Mouse (Mus musculus): Measurements from ENCODE around the gene Dync2h1.
"Not testable (repeated sequence)": the region's sequence is repeated elsewhere in the genome, so short reads cannot be mapped to it uniquely, and the experiment has no call there.

Gene Dync2h1

GRCm38 (mm10) chr9:7014733-7015132 is 169.5 kb downstream of the Dync2h1 start:
- no peak for DNase-seq

DNA sequence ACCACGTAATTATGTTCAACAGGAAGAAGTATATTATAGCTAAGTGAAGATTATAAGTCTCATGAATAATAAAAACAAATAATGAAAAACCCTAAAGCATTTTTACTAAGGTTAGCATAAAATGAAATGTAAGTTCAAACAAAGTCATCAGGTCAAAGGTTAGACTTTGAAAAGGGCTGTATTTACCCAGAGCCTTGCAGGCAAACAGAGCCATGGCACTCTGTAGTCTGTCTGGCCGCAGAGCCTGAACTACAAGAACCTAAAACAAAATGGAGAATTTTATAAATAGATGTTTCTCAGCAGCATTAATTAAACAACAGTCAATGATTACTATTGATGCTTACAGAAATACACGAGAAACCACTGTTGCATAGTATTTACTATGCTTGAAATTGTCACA is 174.5 kb downstream of the Dync2h1 start:
- DNase-seq, result no peak

- no peak for DNase-seq
Observed at GRCm38 (mm10) chr9:6994865-6995264, 189.4 kb downstream of the Dync2h1 start.

DNA sequence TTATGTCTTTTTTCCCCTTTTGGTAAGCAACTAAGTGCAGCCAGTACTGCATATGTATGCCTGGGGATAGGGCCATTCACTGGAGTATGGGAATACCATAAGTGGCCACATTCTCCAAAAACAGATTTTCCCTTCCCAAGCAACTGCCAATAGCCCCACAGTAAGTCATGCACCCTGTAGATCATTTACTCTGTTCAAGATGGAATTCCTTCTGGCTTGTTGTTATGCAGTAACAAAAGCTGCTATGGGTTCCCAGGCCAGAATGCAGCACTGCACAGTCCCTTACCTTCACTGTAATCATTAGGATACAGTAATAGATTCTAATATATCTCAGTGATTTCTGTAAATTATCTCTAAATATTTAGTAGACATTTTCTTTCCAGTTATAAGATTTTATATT is 190.0 kb downstream of the Dync2h1 start:
- DNase-seq, result no peak

- no peak for DNase-seq
Observed at GRCm38 (mm10) chr9:6988893-6989685, 195.2 kb downstream of the Dync2h1 start.

DNA sequence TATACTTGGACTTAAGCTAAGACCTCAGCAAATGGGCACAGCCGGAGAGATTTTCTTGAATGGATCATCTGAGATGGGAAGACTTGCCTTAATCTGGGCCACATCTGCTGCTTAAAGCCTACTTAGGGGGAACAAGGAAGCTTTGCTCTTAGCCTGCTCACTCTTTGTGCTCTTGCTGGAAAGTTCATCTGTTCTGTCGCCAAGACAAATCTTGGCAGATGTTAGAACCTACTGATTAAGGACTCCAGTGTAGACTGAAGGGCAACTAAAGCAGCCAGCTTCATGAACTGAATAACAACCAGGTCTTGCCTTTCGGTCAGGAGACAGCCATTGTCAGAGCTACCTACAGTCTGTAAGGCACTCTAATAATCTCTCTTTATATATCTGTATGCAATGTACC is 198.1 kb downstream of the Dync2h1 start:
- DNase-seq, result no peak

DNA sequence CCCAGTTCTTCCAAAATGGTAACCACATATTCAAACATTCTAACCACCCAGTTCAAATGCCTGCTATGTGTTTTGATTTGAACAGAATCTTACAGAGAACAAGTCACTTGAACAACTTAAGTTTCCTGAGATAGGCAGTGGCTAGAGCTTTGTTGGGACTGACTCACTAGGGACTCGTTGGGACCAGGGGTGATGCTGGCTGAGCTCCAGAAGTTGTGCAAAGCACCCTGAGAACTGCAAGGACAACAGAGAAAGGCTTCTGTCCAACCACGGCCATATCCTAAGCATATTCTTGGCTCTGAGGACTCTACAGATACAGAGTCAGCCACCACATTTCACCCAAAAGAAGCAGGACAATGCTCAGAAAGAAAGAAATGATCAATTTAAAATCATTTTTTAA is 215.1 kb downstream of the Dync2h1 start:
- peak; percentile 17 for DNase-seq

GRCm38 (mm10) chr9:6965006-6965405 is 219.2 kb downstream of the Dync2h1 start:
- DNase-seq, result peak; percentile 24

- no peak for DNase-seq
Observed at GRCm38 (mm10) chr9:6958311-6958710, 225.9 kb downstream of the Dync2h1 start.

DNA sequence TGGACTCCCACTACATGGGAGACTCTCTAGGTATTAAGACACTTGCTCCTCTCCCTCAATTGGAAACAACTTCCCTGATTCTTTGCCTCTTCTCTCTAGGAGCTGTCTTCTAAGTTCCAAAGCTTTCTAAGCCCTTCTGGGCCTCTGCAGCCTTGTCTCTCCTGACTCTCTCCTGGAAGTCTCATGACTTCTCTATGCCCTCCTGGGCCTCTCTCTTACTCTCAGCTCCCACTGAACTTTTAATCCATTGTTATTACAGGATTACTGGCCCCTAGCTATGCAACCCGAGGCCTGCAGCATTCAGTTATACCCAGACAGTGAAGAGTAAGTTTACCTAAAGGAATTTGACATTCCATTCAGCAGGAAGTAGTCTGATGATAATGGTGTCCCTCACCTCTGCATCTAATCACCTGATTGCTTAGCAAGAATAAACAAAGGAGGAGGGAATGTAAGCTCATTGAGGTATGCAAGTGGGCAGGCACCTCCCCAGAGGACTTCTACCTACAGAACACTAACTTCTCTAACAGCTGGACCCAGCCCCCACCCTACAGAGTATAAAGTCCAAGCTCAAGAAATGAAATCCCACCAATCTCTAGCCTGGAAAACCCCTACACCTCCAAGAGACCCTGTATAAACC is 256.7 kb downstream of the Dync2h1 start:
- no peak for DNase-seq

DNA sequence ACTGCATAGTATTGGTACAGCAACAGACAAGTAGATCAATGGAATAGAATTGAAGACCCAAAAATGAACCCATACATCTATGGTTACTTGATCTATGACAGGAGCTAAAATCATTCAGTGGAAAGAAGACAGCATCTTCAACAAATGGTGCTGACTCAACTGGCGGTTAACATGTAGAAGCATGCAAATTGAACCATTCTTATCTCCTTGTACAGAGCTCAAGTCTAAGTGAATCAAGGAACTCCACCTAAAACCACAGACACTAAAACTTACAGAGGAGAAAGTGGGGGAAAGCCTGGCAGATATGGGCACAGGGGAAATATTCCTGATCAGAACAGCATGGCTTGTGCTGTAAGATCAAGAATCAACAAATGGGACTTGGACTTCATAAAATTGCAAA is 270.8 kb downstream of the Dync2h1 start:
- DNase-seq, result no peak

DNA sequence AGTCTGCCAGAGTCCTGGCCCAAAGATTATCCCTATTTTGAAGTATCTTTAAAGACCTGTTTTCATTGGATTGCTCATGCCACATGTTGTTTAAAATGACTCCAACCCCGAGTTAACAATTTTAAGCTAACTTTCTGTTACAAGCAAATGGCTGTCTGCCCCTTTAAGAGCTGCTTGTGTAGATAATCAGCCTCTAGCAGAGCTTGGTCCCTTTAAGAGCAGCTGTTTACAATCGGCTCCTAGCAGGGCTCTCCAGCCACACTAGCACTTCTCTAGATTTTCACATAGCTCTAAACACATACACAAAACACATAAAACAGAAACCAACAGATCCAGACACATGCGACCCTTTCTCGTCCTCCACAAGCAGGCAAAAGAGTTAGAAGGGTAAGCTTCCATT is 273.7 kb downstream of the Dync2h1 start:
- not testable (repeated sequence) for DNase-seq

DNA sequence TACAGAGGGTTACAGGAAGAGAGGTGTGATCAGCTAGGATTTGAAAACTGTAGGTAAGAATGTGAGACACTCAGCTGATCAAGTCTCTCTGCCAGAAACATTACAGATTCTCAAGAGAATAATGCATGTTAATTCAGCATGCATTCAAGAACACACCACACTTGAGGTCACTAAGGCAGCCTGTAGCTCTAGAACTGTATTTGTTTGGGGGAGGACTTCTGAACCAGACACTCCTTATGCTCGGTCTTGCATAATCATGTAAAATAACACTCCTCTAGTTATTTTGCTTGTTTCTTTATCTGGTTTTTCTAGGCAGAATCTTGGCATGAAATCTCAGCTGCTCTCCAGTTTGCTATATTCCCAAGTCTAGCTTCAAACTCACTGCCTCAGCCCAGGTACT is 282.6 kb downstream of the Dync2h1 start:
- no peak for DNase-seq

- no peak for DNase-seq
Observed at GRCm38 (mm10) chr9:6891331-6891730, 292.9 kb downstream of the Dync2h1 start.

DNA sequence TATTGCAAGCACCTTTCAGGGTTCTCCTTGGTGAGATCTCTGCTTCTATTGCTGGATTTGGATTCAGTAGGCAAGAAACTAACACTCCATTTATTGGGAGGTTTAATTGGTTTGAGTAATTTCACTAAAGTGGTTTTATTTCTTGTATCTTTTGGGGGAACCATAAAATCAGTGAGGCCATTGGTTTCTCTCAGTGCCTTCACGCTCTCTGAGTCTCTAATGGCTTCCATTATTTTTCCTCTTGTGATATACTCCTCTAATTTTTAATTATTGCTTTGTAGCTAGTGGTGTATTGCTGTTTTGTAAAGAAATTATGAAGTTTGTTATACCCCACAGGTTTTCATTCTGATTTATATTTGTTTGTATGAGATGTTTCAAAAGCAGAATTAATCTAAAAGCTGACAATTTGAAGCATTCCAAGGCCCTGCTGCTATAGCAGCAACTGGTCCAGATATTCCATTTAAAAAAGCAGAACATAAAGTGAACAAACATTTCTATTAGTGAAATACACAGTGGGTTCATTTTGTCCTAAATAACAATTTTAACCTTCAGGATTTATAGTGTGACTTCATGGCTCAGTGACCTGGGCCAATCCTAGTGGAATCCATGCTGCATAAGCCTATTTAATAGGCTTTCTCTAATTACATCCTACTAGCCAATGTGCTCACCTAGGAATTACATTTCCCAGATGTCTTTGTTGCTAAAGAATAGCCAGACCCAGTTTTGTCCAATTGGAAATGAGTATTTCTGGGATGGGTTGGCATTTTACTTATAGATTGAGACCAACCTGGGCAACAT is 302.9 kb downstream of the Dync2h1 start:
- no peak for DNase-seq
